Mouse (Mus musculus) embryo, embryonic 10 days (tissue): ENCODE data around the gene Sec63.

Experiments
- DNase-seq: peaks from one replicate; pipeline ENCODE4 v3.0.0-alpha.2; 2015; ENCODE audit warnings: low spot score

The Sec63 gene

DNA sequence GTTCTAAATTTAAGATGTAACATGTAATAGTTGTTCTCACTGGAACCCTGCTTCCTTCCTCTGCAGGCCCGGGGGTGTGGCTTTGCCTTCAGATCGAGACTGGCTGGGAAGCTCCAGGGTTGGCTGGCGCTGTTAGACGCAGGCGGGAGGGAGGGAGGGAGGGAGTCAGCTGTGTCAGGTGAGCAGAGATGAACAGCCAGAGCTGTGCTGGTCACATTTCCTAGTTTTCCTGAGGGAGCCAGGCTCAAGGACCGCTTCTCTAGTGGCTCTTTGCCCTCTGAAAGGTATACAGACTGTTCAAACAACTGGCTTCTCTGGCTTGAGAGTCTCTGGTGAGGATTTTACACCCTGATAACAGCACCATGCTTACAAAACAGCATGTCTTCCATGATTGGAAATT lies 69.1 kb downstream of the Sec63 start:
- no peak for DNase-seq

DNA sequence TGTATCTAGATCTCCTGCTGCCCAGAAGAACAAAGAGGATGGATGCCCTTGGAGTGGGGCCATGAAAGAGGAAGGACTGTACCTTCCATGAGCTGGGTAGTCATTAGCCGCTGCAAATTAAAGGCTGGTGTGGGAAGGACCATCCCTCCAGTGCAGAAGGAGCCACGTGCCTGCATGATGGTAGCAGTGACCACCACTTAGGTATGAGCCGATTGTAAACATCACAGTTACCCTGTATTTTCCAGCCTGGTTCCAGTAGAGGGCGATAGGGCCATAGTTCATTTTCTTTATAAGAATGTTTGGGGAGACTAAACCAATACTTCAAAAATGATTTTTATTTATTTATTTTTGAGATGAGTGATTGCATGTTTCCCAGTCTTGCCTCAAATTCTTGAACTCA lies 71.4 kb downstream of the Sec63 start:
- DNase-seq: peak; percentile 35

DNA sequence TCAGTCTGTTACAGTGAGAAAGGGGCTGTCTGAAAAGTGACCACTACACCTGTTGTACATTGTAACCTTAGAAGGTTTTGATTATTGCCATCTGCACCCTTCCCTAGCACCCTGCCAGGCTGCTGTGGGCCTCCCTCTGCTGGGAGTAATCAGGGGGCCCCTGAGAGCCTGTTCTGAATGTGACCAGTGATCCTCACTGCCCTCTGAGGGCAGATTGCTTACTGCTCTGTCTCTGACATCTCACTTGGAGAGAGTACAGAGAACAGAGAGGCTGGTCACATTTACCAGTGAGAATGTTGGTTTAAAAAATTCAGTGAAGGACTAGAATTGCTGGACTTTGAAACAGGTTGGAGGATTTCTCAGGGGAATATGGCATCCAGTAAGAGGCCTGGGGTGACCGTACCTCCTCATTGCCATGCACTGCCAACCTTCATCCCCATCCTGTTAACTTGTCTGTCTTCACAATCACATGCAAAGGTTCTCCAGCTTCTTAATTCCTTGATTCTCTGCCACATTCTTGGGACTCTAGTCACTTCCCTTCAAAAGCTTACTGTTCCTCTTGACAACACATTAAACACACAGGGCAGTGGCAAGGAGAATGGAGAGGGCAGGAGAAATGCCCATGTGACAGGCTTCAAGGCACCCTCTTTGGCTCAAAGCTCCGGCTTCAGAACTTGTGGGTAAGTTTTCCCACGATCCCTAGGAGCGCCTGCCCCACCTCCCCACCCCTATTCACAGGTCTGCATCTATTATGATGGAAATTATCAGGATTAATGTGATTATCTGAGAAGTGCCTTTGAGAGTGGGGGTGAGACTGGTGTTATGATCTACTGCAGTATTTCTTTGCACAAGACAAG lies 72.8 kb downstream of the Sec63 start:
- no peak for DNase-seq

DNA sequence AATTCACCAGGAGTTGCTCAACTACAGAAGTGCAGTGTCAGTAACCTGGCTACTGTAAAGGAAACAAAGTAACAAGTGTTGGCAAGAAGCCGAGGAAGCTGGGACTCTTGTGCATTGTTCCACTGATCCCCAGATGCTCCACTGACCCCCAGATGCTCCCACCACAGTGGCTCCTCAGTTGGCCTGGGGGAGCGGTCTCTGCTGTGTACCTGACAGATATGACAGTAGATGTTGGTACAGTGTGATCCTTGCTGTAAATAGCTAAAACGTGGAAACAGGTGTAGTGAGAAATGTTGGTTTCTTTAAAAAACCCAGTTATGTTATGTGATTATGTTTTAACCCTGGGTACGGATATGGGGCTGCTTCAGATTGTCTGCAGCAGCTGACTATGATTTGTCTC lies 76.8 kb downstream of the Sec63 start:
- DNase-seq: no peak

DNA sequence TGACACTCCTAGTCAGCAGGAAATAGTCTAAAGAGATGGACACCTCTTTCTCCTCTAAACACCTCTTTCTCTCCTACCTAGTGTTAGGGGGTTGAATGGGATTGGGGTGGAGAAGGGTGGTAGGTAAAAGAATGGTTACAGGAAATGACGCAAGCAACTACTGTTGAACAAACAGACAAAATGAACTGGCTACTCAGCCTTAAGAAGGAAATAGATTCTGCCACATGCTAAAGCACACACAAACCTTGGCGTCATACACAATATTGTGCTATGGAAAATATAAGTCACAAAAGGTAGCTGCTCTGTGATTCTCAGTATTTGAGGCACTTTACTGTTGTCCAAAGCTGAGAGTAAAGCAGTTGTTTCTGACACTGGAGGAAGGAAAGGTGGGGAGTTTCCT lies 77.4 kb downstream of the Sec63 start:
- DNase-seq: no peak

DNA sequence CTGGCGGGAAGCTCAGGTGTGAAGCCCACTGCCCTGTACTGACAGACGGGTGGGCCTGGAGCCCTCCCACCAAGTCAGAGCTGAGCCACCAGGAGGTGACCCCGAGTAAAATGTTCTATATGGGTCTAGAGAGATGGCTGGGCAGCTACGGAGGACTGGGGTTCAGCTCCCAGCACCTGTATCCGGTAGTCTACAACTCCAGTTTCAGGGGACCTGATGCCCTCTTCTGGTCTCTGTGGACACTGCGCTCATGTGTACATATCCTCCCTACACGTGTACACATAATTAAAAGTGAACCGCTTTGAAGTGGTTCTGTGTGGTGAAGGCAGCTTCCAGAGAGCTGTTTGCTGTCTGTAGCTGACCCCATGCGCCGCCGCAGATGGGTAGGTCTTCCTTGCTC lies 78.7 kb downstream of the Sec63 start:
- DNase-seq: no peak

DNA sequence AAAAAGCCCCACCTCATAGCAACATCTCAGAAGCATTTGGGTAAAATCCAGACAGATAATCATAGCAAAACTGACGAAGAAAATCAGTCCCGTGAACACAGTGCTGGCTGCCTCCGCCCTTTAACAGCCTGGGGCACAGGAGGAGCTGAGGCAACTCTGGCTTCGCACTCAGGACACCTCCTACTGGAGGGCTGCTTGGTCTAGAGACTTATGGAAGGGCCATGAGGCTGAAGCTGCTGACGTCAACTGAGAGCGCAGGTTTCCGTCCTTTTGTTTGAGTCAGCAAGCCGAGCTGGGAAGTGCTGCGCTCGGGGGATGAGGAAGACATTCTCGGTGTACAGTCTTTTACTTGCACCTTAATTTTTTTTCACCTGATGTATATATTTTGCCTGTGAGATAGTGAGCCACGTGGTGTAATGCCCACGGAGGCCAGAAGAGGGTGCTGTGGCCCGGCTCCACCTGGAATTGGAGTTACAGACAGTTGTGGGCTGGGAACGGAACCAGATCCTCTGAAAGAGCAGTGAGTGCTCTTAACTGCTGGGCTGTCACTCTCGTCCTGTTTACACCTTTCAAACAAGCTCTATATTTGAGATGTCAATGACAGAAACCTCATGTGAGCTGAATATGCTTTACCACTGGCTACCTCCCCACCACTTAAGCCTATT lies 80.4 kb downstream of the Sec63 start:
- no peak for DNase-seq

DNA sequence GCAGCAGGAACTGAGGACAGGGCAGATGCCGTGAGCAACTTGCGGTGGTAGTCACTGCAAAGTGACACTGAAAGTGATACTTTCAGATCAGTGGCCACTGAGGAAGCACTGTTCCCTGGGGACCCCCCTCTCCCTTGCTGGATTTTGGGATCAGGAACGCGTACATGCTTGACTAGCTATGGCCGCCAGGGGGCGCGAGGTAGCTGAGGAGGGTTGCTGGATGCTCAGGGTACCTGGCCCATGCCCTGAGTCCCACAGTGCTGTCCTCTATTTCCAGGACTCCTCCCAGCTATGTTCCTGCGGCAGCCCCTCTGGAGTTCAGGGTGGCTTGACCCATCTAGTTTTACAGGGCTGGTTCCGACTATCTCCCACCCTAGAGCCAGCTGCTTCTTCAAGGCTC lies 81.1 kb downstream of the Sec63 start:
- peak; percentile 89 for DNase-seq

DNA sequence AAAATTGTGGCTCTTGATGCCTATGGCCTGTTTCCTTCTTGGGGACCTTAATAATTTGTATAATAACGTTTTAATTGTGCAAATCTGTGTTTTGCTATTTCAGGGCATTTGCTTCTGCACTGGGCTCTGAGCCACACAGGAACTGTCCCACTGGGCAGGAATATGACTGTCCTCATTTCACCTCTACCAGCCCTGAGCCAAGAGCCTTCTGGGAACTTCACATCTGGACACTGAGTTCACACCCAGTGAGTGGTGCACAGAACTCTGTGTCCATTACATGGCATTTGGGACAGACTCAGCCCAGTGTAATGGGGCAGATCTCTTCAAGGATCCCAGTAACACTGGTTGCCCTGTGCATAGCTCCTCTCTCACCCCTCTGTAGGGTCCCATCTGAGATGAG lies 82.1 kb downstream of the Sec63 start:
- no peak for DNase-seq

DNA sequence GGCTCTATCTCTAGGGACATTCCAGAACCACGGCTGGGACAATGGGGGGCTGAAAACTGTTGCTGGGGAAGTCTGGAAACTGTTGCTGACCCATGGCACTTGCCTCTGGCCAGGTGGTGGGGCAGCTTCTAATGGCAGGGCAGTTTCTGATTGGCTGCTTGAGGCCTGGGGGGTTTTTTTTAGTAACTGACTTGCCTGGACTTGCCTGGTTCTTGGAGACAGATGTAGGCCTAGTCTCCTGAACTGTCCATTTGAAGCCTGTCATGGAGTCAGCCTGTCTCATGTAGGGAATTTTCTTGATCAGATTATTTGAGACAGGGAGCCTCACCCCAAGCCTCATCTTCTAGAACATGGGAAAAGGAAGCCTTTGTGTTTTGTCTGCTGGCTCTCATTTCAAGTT lies 84.2 kb downstream of the Sec63 start:
- DNase-seq: no peak

DNA sequence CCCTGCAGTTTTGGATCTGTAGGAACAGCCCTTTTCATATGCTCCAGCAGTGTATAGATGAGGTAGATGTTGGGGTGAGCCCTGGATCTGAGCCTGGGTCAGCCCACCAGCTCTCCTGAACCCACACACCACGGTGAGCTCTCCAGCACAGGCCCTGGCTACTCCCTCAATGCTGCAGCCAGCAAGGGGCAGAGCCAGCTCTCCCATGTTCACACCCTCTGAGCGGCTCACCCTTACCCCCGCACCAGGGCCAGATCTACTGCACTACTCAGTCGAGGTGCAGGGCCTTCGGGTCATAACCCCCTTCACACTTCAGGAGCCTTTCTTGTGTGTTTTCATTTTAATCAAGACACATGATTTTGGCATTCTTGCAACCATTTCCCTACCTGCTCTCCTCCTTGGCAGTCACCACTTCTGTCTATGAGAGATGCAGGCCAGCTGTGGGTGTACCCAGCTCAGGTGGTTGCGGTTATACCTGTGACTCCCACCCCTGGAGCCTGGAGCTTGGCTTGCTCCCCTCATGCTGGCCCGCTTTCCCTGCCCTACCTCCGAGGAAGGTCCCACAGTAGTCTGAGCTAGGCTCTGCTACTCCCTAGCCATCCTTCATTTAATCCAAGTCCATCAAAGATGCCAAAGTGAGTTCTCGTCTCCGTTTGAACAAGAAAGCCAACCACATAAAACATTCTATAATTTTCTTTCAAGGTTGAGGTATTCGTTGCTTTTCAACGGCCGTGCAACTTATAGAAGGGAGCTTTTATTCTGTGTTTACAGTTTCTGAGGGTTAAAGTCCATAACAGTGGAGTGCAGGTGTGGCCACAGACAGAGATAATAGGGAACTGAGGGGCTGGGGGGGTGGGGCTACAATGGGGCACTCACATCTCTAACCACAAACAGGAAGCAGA lies 87.1 kb downstream of the Sec63 start:
- no peak for DNase-seq

DNA sequence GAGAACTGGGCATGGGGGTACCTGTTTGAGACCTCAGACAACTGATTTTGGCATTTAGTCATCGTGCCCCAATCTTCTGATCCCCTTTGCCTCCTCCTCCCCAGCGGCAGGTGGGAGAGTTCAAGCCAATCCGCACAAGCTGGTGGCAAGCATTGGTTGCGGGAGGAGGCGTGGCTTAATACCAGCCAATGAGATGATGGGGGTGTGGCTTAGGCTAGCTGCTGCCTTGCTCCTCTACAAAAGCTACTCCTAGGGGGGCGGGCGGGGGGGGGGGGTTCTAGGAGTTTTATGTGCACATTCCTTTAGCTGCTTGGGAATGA lies 87.7 kb downstream of the Sec63 start:
- no peak for DNase-seq

DNA sequence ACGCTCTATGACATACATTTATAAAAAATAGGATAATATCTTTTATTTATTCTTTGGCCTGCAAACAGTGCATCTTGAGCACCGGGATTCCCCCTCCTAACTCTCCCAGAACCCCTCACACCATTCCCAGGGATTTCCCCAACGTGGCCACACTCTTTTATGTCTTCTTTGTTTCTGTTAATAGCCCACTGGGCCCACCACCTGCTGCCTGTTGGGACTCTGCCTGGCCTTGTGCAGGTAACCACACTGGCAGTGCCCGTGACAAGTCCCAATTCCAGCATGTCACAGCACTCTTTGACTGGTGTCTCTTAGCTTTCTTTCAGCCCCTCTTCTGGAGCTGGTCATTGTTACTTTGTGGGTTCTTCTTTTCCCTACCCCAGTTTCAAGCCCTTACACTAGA lies 93.5 kb downstream of the Sec63 start:
- no peak for DNase-seq

DNA sequence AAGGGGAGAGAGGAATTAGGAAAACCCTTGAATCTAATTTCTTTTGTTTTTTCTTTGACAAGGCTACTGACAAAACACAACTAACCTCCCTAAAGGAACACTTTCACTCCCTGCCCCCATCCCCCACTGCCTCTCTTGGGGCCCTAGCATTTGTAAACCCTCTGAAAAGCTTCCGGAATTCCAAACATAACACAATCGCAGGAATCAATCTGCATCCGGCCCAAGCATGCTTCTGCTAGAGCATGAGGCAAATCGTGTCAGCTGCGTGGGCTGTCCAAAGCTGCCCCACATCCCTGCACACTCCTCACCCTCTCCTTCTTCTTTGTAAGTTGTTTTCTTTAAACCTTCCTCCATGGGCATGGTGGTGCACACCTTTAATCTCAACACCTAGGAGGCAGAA lies 94.0 kb downstream of the Sec63 start:
- peak; percentile 38 for DNase-seq

DNA sequence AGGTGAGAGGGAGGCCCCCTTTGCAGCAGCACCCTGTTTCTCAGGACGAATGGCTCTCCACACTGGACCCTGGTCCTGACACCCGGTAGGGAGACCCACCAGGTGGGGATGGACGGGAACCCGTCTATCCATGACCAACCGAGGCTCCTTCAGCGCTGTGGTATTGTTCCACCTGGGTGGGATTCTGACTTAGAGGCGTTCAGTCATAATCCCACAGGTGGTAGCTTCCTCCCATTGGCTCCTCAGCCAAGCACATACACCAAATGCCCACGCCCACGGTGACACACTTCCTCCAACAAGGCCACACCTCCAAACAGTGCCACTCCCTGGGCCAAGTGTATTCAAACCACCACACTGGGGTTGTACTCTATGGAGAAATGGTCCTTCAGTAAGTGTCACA lies 95.3 kb downstream of the Sec63 start:
- DNase-seq: no peak

DNA sequence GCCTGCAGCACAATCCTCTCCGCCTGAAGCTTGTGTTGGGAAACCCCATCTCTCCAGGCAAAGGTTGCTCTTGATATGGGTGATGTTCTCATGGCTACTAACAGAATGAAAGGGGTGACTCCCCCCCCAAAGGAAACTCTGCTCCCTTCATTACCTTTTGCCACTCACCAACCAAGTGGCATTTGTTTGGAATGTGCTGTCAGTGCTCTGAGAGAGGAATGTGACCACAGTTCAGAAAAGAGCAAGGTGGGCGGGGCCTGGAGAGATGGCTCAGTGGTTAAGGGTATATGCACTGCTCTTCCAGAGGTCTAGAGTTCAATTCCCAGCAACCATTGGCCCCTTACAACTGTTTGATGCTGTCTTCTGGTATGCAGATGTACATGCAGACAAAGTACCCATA lies 95.7 kb downstream of the Sec63 start:
- DNase-seq: no peak

DNA sequence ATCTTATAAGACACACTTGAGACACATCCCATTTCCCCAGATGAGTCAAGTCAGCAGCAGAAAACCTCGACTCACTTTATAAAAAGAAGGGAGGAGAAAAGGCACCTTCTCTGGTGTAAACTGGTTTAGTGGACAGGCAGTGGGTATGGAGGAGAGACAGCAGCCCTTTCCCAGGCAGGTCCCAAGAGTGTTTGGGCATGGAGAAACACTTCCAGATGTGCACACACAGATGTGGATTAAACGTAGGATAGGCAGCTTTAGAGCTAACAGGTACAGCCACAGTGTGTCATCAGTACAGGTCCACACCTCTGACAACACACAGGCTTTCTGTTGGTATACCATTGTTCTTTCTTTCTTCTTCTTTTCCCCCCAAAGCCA lies 98.5 kb downstream of the Sec63 start:
- peak; percentile 32 for DNase-seq

DNA sequence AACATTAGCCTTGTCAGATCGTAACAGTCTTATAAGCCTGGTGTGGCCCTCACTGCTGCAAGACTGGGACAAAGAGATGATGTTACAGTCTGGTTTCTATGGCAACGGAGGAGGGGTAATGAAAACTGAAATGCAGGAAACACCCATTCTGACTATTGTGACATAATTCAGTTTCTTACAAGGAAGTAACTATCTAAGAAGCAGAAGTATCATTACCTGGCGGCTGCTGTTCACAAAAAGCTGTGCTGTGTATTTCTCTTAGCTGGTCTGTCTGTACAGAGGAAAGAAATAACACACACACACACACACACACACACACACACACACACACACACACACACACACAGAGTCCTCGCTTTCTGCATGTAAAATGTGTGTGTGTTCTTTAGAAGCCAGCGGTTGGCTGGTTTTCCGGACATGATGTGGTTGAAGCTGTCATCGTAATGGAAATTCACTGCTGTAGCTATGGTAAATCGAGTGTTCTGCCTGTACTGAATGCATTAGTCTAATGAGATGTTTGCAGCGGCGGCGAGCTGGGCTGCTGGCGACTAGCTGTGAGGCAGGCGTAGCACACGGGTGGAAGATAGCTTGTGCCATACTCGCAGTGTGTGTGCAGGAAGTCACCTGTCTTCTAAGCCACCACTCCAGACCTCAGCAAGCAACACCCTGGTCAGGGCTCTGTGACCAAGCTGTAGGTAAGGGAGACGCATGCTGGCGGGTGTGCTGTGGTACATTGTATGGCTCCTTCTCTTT lies 99.0 kb downstream of the Sec63 start, which contains the start of gene Scml4:
Gene Scml4, plus strand, starts transcription at position 212 of the 753 bp plus-strand sequence.
- DNase-seq: peak; percentile 69

DNA sequence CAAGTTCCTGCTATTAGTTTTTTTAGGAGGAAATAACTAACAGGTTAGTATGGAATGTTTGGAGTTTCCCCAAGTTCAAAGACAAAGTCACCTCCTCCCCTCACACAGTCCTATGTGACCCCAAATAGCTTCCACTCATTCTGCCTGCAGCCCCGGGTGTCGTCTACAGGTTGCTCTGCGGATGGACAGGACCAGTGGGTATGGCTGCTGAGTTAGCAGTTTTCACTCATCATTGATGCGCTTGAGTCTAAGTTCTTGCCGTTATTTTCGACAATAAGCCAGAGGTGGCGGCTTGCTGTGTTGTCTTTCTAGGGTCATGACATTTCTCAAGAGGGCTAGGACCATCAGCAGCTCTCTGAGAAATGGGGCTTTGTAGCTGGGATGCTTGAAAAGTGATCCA lies 100.2 kb downstream of the Sec63 start:
- DNase-seq: no peak

DNA sequence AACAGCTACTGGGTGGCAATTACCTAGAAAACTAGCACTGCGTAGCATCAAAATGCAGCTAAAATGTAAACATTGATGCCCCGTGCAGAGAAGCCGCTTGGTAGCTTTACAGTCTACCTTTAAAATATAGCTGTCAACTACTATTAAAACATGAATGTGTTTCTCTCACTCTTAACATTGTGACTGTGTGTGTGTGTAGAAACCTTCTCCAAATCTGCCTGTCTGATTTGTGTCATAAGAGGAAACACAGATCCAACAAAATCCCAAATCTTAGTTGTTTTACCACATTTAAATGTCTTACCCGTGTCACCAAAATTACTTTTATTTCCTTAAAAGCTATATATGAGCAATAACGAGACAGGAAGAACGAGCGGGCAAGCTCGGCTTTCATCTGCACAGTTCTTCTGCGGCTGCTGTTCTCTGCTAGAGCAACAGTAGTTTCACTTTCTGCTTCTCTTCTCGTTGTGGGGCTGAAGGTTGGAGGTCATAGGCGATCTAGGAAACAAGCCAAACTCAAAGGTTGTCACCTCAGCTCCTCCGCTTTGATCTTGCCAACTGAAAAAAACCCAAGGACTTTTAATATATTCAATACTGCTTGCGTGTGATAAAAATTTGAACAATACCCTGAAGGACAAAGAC lies 100.9 kb downstream of the Sec63 start:
- no peak for DNase-seq

DNA sequence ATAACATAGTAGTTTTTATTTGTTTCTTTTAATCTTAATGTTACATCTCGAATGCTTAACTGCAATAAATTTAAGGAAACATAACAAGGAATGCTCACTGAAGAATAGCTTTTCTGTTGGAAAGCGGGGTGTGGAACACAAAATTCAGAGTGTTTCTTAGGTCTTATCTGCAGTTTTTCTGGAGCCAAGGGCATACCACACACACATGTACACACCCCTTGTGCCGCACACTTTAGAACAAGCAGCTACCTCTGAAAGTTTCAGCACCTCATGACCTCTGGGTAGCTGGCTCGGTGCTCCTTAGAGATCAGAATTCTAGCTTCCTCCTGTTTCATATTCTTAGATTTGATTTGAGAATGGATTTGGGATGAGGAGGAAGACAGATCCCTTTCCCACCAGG lies 101.5 kb downstream of the Sec63 start:
- DNase-seq: no peak
